Mouse (Mus musculus): ENCODE measurements around the gene Pnpla2.

DNA sequence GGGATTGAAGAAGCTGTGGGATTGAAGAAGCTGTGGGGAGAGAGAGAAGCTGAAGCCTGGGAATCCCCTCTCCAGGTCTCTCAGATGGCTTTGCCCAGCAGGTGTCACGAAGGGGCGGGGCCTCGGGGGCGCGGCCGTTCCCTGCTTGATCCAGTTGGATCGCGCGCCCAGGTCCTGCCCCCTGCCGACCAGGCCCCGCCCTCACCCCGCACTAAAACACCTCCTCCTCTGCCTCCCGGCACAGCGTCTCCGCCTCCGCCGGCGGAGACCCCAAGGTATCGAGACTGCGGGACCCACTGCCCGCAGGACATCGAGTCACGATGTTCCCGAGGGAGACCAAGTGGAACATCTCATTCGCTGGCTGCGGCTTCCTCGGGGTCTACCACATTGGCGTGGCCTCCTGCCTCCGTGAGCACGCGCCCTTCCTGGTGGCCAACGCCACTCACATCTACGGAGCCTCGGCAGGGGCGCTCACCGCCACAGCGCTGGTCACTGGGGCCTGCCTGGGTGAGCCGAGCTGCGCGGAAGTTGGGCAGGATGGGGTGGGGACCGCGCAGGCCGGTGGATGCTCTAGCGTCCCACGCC, at the start of gene Pnpla2:
- peak; percentile 22; the same call in 1 of the 2 replicates for TF ChIP-seq CTCF (IDR thresholded peaks at IDR 0.05; ENCODE audit: low read depth)
- no peak for TF ChIP-seq EP300 (IDR thresholded peaks at IDR 0.05; ENCODE audit: low read depth)

All from heart, postnatal 0 days (tissue).